Mouse (Mus musculus) bone marrow macrophage, adult 2 months (primary cell): ENCODE data around the gene Mgat2.

Experiments
- CTCF ChIP-seq: IDR thresholded peaks from 2 replicates; pipeline ENCODE4 v1.5.1; 2012; ENCODE audit warnings: low read depth, mild to moderate bottlenecking, low read length, moderate library complexity
- POLR2A ChIP-seq: IDR thresholded peaks from 2 replicates; pipeline ENCODE4 v1.6.1; 2012; ENCODE audit warnings: mild to moderate bottlenecking, low read depth, low read length, borderline replicate concordance

DNA sequence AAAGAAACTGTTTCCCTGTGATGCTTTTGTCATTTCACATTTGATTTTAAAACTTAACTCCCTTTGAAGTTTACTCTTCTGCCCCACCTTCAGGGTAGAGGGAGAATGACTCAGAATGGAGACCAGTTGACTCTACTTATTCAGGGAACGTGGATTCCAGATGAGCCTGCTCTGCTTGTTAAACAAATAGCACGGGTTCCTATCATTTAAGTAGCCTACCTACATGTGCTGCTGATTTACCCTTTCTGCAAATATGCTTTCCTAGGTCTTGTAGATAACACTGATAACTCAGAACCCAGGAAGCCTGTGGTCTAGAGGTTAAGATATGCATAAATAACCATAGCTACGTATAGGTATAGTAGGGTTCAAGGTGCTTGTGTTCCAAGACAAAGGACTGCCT lies 19.1 kb upstream of the Mgat2 start:
- TF ChIP-seq POLR2A, result no peak
- TF ChIP-seq CTCF, result no peak
